Mouse (Mus musculus): ENCODE measurements around the gene Ing5.
"Not testable (repeated sequence)": the region's sequence is repeated elsewhere in the genome, so short reads cannot be mapped to it uniquely, and the experiment has no call there.

Gene Ing5

DNA sequence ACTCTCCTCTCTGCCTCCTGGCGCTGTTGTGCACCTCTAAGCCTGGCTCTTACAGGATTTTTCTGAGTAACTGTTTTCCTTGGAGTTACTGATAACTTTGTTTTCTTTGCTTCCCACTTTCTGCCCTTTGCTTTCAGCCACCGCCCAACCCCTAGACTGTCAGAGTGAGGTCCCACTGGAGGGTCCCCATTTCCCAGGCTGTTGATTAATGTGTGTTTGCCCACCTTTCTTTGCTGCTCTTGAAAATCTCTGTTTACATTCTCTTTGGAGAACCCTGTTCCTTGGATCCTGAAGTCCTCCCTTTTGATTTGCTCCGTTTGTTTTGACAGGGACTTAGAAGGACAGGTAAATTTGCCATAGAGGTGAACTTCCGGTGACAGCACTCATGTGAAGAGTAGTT lies 5.1 kb downstream of the Ing5 start:
- ATAC-seq (ENCODE audit: insufficient number of reproducible peaks, low FRiP score, low TSS enrichment): no peak

DNA sequence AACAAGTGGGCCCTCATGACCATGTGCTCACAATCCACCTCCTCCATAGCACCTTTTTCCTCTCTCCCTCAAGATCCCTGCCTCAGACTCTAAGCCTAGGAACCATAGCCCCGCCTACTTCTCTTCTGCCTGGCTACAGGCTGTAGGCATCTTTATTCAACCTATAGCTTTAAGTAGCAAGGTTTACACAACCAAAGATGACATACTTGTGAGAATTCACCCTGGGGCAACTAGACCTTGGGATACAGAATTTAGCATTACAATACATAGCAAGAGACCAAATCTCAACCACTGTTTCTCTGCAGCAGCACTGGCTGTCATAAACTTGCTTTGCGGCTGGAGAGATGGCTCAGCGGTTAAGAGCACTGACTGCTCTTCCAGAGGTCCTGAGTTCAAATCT lies 6.2 kb downstream of the Ing5 start:
- ATAC-seq (ENCODE audit: insufficient number of reproducible peaks, low FRiP score, low TSS enrichment): no peak

DNA sequence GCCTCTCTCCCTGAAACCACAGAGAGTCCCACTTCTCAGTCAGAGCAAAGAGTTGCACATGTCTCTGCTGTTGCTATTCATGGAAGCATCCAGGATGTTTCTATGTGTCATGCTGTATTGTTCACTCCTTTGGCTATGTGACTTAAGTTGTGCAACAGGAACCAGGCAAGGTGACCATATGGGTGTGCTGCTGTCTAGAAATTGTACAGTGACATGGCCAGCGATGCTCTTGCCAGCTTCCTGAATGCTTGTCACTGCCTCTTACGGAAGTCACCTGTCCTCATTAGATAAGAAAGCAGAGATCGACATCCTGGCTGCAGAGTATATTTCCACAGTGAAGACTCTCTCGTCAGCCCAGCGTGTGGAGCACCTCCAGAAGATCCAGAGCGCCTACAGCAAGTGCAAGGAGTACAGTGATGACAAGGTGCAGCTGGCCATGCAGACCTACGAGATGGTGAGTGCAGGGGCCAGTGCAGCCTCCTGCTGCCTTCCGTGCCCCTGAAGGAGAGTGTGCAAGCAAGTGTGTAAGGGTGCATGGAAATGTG lies 7.8 kb downstream of the Ing5 start:
- ATAC-seq (ENCODE audit: insufficient number of reproducible peaks, low FRiP score, low TSS enrichment): no peak

DNA sequence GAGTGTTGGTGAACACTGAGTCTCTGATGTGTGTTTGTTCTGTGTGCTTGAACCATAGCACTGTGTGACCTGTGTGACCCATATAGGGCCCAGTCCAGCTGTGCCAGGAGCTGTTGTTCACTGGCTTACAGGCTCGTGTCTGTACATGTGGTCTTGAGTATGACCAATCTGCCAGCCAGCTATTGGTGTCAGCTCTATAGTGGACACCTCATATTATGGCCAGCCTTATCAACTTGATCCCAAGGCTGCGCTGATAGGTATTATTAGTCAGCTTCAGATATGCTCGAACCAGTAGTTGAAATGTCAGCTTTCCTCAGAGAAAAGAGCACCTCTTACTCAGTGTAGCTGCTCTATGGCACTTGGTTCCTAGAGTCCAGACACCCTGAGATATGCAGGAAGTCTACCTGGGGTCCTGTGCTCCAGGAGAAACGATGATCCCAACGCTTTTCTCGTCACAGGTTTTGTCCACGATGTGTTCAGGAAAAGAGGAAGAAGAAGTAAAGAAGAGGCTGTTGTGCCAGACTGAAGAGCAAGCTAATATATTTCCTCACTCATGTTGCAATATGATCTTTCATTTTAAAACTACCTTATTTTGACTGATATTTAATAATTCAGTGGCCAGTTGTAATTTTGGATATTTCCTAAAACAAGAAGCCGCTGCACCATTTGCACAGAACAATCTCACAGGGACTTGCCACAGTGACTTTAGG lies 14.2 kb downstream of the Ing5 start:
- ATAC-seq (ENCODE audit: insufficient number of reproducible peaks, low FRiP score, low TSS enrichment): no peak

DNA sequence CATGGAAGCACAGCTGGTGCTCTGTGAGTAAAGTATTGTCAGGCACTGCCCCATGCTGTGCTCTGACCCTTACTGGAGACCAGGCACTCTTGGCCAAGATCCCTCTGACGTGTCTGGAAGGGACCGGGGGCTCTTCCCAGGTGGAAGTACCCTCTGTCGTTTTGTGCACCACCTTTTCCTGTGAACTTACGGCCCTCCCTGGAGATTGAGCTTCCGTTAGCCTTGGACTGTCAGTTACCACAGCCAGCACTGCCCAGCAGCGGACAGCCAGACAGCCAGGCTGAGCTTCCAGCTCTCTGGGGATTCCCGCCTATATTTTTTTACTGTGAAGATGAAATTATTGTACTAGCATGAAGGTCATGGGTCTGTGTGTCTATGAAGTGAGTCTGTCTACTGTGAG lies 15.0 kb downstream of the Ing5 start:
- no peak for ATAC-seq (ENCODE audit: insufficient number of reproducible peaks, low FRiP score, low TSS enrichment)

DNA sequence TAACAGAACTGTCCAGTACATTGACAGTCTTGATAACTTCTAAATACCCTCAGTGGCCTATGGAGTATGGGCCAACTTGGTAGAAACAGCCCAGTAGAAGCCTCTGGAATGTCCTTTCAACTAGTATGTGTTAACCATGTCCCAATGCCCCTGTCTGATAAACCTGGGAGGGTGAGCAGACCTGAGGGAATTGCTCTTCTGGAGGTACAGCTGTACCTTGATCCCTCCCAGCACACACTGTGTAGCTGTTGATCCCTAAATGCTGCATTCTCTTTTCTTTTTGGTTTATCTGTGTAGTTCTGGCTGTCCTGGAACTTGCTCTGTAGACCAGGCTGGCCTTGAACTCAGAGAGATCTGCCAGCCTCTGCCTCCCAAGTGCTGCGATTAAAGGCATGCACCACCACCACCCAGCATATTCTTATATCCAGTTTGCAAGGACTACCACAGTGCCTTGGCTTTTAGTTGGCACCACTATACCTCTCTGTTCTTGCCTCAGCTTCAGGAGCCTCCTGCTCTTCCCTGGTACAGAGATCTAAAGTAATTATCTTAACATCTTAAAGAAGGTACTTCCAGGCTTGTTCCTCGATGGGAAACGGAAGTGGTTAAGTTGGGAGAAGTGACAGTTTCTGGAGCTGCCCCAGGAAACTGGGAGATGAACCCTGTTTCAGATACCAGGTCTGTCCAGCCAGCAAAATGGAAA lies 20.2 kb downstream of the Ing5 start:
- no peak for ATAC-seq (ENCODE audit: insufficient number of reproducible peaks, low FRiP score, low TSS enrichment)

DNA sequence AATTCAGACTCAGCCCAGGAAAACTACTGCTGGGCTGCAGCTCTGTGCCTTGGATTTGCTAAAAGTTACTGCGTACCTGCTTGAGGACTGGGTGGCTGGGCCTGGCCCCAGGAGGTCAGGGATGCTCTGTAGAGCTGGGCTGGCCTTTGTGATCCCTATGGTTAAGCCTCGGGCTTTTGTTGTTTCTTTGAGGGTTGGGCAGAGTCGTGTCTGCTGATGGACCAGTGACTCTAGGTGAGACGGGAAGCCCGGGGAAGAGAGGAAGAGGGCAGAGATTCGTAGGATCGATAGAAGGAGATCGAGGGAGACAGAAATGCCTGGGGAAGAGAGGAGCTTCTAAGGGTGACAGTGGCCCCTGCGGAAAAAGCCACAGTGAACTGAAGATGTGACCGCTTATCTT lies 20.8 kb downstream of the Ing5 start, which contains the start of gene D2hgdh:
TSS of gene D2hgdh (plus strand) at position 301 of the 400 bp plus-strand sequence.
- ATAC-seq (ENCODE audit: insufficient number of reproducible peaks, low FRiP score, low TSS enrichment): peak; percentile 0; the same call in 1 of the 2 replicates

DNA sequence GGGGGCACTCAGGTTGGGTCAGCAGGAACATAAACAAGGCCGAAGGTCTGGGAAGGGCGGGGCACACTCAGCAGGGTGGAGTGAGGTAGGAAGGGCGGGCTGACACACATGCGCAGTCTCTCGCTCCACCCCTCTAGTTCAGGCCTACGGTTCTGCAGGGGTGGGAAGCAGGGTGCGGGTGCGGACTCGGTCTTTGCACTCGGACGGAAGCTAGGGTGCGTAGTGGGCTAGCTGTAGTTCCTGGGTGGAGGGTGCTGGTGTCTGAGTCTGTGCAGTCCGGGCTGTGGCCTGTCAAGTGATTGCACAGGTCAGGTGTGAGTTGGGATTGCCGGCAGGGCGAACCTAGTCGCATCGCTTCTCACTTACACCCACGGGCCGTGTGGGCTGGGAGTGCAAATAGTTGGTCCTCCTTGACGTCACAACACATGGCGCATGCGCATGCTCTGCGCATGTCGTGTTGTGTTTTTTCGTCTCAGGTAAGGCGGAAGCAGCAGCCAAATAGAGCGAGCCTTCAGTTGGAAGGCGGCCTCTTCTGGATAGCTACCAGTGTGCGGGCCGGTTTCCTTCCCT lies 21.4 kb downstream of the Ing5 start:
- peak; percentile 89 for ATAC-seq (ENCODE audit: insufficient number of reproducible peaks, low FRiP score, low TSS enrichment)

DNA sequence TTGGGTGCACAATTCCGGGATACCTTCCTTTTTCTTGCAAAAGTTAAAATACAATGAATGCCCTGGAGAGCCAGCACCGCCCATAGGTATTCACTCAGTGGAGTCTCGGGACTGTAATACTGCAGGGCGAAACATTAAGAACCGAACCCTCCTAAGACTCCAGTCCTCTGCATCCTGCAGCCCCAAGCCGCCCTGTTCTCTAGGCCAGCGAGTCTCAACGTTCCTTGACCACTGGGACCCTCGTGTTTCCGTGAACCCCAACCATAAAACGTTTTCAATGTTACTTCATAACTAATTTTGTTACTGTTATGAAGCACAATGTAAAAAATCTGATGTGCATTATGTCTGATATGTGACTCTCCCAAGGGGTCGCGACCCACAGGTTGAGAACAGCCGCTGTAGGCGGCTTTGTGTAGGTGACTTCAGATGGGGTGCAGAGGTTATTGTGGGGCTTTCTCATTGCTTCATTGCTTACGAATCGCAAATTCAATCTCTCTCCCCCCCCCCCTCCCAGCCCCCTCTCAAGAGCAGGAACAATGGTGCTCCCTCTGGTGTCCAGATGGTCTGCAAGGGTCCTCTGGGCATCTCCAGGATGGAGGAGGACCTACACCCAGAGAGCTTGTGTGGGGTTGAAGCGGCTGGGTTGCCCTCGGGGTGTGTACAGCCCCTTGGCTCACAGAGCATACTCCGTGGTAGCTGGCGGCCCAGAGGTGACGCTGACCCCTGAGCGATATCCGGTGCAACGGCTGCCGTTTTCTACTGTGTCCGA lies 22.2 kb downstream of the Ing5 start:
- 0 out of 2 replicates have a peak, but pooled peaks have one; percentile 4 for ATAC-seq (ENCODE audit: insufficient number of reproducible peaks, low FRiP score, low TSS enrichment)

DNA sequence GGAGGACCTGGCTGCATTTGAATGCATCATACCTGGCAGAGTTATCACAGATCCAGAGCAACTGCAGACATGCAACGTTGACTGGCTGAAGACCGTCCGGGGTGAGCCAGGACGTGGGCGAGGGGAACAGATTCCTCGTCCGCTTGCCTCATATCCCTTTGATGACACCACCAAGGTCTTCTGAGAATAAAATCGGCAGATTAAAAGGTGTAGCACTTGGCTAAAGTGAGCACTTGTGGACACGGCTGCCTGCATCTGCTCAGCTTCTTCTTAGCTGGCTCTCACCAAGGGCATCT lies 22.7 kb downstream of the Ing5 start:
- ATAC-seq (ENCODE audit: insufficient number of reproducible peaks, low FRiP score, low TSS enrichment): no peak

DNA sequence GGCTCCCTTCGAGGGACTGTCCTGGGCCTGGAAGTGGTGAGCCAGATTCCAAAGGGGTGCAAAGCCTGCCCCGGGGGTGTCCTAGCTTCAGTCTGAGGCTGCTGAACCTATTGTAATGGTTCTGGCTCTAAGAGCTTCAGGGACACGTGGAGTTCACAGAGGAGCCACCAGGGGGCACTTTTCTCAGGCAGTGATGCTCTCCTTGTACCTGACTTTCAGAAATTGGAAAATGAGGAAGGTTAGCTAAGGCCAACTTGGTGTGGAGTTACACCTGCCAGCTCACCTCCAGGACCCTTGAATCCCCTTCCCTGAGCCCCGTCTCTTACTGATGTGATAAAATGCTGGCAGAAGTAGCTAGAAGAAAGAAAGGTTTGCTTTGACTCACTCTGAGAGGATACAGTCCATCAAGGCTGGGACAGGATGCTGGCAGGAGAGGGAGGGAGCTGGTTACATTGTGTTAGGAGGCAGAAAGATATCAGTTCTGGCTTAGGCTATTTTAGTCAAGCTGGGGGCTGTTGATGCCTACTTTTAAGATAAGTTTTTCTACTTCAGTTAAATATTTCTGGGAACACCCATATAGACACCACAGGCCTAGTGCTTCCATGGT lies 29.1 kb downstream of the Ing5 start:
- peak; percentile 61 for ATAC-seq (ENCODE audit: insufficient number of reproducible peaks, low FRiP score, low TSS enrichment)

DNA sequence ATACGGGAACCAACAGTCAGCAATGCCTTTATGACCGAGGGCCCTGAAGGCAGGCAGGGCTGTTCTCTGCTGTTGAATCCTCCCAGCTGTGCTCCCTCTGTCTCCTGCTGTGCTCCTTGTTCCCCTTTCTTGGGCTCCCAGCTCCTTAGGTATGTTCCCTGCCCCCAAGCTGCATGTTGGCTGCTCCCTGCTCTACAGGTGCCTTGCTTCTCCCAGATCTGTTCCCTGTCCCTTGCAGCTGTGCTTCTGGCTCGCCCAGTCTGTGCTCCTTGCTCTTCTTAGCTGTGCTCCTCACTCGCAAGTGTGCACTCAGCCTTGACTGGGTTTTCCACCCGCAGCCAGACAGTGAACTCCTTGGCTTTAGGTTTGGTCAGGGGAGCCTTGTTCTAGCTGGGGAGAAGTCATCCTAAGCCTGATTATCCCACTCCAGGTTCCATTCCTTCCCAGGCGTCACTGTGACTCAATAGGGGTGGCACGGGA lies 30.9 kb downstream of the Ing5 start:
- no peak for ATAC-seq (ENCODE audit: insufficient number of reproducible peaks, low FRiP score, low TSS enrichment)

DNA sequence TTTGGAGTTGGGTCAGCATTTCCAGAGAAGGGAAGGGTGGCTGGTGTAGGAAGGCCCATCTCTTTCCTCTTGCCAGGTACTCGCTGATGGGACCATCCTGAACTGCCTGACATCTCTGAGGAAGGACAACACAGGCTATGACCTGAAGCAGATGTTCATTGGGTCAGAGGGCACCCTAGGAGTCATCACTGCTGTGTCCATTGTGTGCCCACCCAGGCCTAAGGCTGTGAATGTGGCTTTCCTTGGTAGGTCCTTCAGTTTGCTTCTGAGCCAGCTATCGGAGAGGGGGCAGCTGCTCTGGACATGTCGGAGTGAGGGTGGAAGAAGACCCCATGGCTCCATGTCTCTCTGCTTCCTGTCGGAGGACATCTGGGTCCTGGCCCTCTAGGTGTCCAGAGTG lies 31.4 kb downstream of the Ing5 start:
- no peak for ATAC-seq (ENCODE audit: insufficient number of reproducible peaks, low FRiP score, low TSS enrichment)

DNA sequence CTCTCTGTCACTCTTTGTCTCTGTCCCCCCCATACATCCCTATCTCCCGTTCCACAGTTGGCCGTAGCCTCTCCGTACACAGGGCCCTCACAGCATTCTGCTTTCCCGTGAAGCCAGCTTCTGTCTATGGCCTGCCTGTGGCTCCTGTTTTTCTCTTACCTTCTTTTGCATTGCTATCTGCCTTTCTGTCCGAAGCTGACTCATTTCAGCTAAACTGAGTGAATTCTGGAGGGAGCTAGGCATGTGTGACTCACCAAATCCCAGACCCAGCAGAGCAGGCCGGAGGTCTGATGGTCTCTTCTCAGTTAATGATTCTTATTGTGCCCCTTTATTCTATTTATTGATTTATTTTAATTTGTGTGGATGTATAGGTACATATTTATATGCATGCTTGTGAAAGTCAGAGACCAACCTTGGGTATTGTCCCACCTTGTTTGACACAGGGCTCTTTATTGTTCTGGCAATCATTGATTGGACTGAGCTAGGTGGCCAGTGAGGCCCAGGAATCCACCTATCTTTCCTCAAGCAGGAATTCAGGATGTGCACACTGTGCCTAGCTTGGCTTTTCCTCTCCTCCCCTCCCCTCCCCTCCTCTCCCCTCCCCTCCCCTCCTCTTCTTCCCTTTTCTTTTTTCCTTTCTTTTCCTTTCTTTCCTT lies 32.2 kb downstream of the Ing5 start:
- ATAC-seq (ENCODE audit: insufficient number of reproducible peaks, low FRiP score, low TSS enrichment): no peak

DNA sequence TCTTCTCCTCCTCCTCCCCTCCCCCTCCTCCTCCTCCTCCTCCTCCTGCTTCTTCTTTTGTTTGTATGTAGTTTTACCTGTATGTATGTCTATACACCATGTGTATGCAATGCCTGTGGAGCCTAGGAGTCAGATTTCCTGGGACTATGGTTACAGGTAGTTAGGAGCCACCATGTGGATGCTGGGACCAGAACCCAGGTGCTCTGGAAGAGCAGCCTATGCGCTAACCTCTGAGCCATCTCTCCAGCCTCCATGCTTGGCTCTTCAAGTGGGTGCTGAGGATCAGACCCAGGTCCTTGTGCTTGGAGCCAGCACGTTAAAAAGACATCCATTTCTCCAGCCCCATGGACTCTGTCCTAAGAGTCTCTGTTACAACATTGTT lies 32.8 kb downstream of the Ing5 start:
- no peak for ATAC-seq (ENCODE audit: insufficient number of reproducible peaks, low FRiP score, low TSS enrichment)

DNA sequence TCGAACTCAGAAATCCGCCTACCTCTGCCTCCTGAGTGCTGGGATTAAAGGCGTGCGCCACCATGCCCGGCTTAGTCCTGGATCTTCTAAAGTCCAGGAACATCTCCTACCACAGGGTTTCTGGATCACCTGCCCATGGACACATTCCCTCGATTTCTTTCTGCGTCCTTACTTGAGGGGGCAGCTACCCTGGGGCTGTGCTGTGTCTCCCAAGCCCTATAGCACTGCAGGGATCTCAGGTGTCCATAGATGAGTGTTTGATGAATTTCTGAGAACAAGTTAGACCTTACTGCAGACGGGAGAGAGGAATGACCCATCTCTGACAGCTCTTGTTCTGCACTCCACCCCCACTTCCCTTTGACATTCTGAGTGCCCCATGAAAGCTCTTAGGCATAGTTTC lies 33.6 kb downstream of the Ing5 start:
- no peak for ATAC-seq (ENCODE audit: insufficient number of reproducible peaks, low FRiP score, low TSS enrichment)

DNA sequence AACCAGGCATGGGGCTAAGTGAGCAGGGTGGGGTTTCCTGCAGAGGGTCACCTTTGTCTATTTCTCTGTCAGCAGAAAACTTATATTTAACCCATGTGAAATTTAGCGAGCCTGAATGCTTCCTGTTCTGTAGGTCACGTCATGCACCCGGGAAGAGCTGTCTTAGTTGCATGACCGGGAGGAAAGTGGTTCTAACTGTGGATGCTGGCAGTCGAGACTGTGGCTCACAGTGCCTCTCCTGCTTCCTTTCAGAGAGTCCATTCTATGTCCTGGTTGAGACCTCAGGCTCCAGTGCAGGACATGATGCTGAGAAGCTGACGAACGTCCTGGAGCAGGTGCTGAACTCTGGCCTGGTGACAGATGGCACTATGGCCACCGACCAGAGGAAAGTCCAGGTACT lies 34.8 kb downstream of the Ing5 start:
- ATAC-seq (ENCODE audit: insufficient number of reproducible peaks, low FRiP score, low TSS enrichment): peak; percentile 26; the same call in 1 of the 2 replicates

DNA sequence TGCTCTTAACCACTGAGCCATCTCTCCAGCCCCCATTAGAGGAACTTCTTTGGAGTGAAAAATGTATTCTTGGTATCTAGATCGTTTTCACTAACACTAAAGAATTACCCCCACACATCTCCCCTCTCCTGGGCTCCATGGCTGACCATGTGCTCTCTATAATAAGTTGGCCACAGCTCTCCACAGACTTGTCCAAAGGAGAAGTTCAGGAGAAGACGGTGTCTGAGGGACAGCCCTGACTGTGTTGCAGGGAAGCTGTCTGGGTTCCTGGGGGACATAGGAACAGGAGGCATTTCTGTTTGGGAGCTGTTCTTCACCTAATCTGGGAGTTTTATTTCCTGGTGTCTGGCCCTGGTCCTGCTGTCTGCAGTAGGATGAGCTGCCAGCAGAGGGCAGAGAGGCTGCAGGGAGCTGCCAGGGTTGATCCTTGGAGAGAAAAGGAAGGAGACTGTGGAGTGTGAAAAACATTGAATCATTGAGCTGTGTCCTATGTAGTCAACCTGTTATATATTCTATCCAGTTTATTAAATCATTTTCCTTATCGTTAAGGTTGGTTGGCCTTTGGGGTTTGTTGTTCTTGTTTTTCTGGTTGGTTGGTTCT lies 42.1 kb downstream of the Ing5 start:
- peak; percentile 68 for ATAC-seq (ENCODE audit: insufficient number of reproducible peaks, low FRiP score, low TSS enrichment)

DNA sequence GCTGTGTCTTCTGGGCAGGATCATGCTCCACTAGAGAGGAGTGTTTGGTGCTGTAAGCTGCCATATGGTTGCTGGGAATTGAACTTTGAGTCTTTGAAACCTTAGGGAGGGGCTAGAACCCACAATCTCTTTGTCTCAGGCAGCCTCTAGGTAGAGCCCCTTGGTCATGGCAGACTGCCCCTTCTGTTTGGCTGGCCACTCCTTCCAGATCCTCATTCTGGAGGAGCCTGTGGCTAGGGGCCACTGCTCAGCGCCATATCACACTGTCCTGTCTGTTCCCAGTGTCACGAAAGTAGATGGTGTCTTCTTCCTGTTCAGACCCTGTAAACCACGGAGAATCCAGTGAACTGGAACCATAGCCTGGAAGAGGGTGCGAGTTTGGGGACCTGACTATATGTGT lies 52.0 kb downstream of the Ing5 start:
- not testable (repeated sequence) for ATAC-seq (ENCODE audit: insufficient number of reproducible peaks, low FRiP score, low TSS enrichment)
